In genomic region chr11:52314102-52314793, GRCm38 (mm10) we compare ENCODE assay signal across 8 mouse cellular contexts. TPM values are rescaled to one million over a fixed set of nuclear protein-coding genes. Genes with fewer than 3 reads are reported as not detected.
DNase-seq lines count a peak whose midpoint lies in the region; ATAC-seq and TF ChIP-seq lines count a peak whose summit lies in the region.

No protein-coding gene starts in this region.

- peak; percentile 69; the same call in 1 of the 2 replicates for ATAC-seq in kidney, postnatal 0 days (replicated peaks; ENCODE audit: low FRiP score, low read depth)
- no peak for ATAC-seq in megakaryocyte-erythroid progenitor cell, adult 5-6 weeks (replicated peaks; ENCODE audit: low FRiP score, low TSS enrichment, poor library complexity, severe bottlenecking)

- H3K4me2 ChIP-seq in kidney, postnatal 0 days (ENCODE audit: low read length) = peak overlapping the region; percentile 36

- intact Hi-C loops in left cerebral cortex, adult 2 months (cut with DNase I) = no loop called here
- intact Hi-C loops in left cerebral cortex, postnatal 10 days (cut with DNase I) = no loop called here

- H3K9me3 ChIP-seq in kidney, postnatal 0 days (replicated peaks; ENCODE audit: low read length) = no peaks in the 10 kb centered on the region

- TF ChIP-seq CTCF in left cerebral cortex, adult 2 months (IDR thresholded peaks at IDR 0.05) = peak; percentile 23
- TF ChIP-seq CTCF in cortical plate, adult 2 months (IDR thresholded peaks at IDR 0.05; ENCODE audit: extremely low read depth, insufficient read depth, low read length) = 0 out of 2 replicates have a peak, but pooled peaks have one; percentile 13
- TF ChIP-seq CTCF in kidney, postnatal 0 days (IDR thresholded peaks at IDR 0.05; ENCODE audit: low read depth) = peak; percentile 56
- TF ChIP-seq CTCF in spleen, adult 2 months (IDR thresholded peaks at IDR 0.05; ENCODE audit: extremely low read depth, insufficient read depth, insufficient read length, insufficient replicate concordance) = no peak

- H3K4me3 ChIP-seq in left cerebral cortex, adult 2 months = no peak overlapping the region
- no peak overlapping the region for H3K4me3 ChIP-seq in cortical plate, adult 2 months (ENCODE audit: insufficient read depth, low read length)
- no peak overlapping the region for H3K4me3 ChIP-seq in kidney, postnatal 0 days (replicated peaks; ENCODE audit: low read depth, low read length)
- H3K4me3 ChIP-seq in spleen, adult 2 months (ENCODE audit: extremely low read depth, insufficient read depth, insufficient read length) = no peak overlapping the region

- no peaks in the 10 kb centered on the region for H3K27me3 ChIP-seq in kidney, postnatal 0 days (ENCODE audit: insufficient read depth, low read length)
- no peaks in the 10 kb centered on the region for H3K27me3 ChIP-seq in spleen, adult 2 months (ENCODE audit: control insufficient read depth, insufficient read depth, low read length)

- 0 out of 2 replicates have a peak, but pooled peaks cover under 1% of the 10 kb centered on the region for H3K4me1 ChIP-seq in cortical plate, adult 2 months (ENCODE audit: control insufficient read depth, insufficient read depth, low read length)
- H3K4me1 ChIP-seq in kidney, postnatal 0 days (replicated peaks; ENCODE audit: insufficient read depth, low read length) = no peaks in the 10 kb centered on the region
- H3K4me1 ChIP-seq in spleen, adult 2 months (ENCODE audit: control insufficient read depth, insufficient read depth, insufficient read length) = peaks cover 7% of the 10 kb centered on the region

- no peaks in the 10 kb centered on the region for H3K36me3 ChIP-seq in kidney, postnatal 0 days (ENCODE audit: insufficient read depth, low read length)
- no peaks in the 10 kb centered on the region for H3K36me3 ChIP-seq in spleen, adult 2 months (ENCODE audit: control insufficient read depth, insufficient read depth, low read length)

- no peak for TF ChIP-seq POLR2A in cortical plate, adult 2 months (IDR thresholded peaks at IDR 0.05; ENCODE audit: extremely low read depth, insufficient read depth, low read length)
- TF ChIP-seq POLR2A in spleen, adult 2 months (IDR thresholded peaks at IDR 0.05; ENCODE audit: low read depth, low read length) = no peak

- DNase-seq in left cerebral cortex, adult 2 months (ENCODE audit: extremely low spot score in 1 of 2, low spot score in 2 of 2) = no peak
- no peak for DNase-seq in left cerebral cortex, postnatal 10 days (ENCODE audit: extremely low spot score in 1 of 2, low spot score in 2 of 2)
- peak; percentile 68 for DNase-seq in kidney, postnatal 0 days (ENCODE audit: low spot score)
- DNase-seq in spleen, adult 2 months (ENCODE audit: low read depth in 1 of 2, low spot score in 2 of 2) = peak; percentile 51 to 82
- no peak for DNase-seq in adrenal gland, adult 8-10 months
- DNase-seq in frontal cortex, adult 2 months (ENCODE audit: extremely low spot score in 1 of 2, low spot score in 1 of 2) = no peak

- no peak overlapping the region for H3K9ac ChIP-seq in kidney, postnatal 0 days (ENCODE audit: low read depth, low read length)

- H3K27ac ChIP-seq in left cerebral cortex, adult 2 months = no peak overlapping the region
- no peak overlapping the region for H3K27ac ChIP-seq in cortical plate, adult 2 months (ENCODE audit: insufficient read depth, low read length)
- H3K27ac ChIP-seq in kidney, postnatal 0 days = no peak overlapping the region
- H3K27ac ChIP-seq in spleen, adult 2 months (ENCODE audit: insufficient read depth, low read length) = 0 out of 2 replicates have a peak overlapping the region, but pooled peaks have one; percentile 69

- WGBS in kidney, postnatal 0 days = 14% methylated on average over 26 of the region's 26 CpGs
- 5% methylated on average over 26 of the region's 26 CpGs for WGBS in spleen, adult 2 months

RNA-seq across cellular contexts. Expression of gene Tcf7, which starts 31.4 kb away (rescaled TPM):
- 1 to 10 TPM; 3.8 to 5.0 TPM for total RNA-seq in left cerebral cortex, adult 2 months (2021)
- 1 to 10 TPM; 6.0 to 6.7 TPM for total RNA-seq in left cerebral cortex, postnatal 10 days (2021)
- 5.1 and 6.1 TPM in 2 replicates for polyA plus RNA-seq in cortical plate, adult 2 months (2012; rRNA removed)
- polyA plus RNA-seq in kidney, postnatal 0 days (2015; fragmentation: Nextera tagmentation; extraction: Ambion mirVana) = 14.6 and 16.0 TPM in 2 replicates
- 139 and 165 TPM in 2 replicates for polyA plus RNA-seq in spleen, adult 2 months (2012; rRNA removed)
- 10 to 100 TPM; 36.9 to 81.7 (median 55.2) TPM for total RNA-seq in adrenal gland, adult 8-10 months (2022)
- 12.1 and 19.1 TPM in 2 replicates for total RNA-seq in megakaryocyte-erythroid progenitor cell, adult 5-6 weeks (2014; fragmentation: Nextera tagmentation)
- total RNA-seq in megakaryocyte-erythroid progenitor cell, adult 5-6 weeks (2017) = 3.6 and 10.0 TPM in 2 replicates
- 8.5 and 9.1 TPM in 2 replicates for polyA plus RNA-seq in frontal cortex, adult 2 months (2012; rRNA removed)

RNA-seq across cellular contexts. Expression of gene Vdac1, which starts 46.4 kb away (rescaled TPM):
- 100 to 1,000 TPM; 518 to 557 TPM for total RNA-seq in left cerebral cortex, adult 2 months (2021)
- 100 to 1,000 TPM; 588 to 615 TPM for total RNA-seq in left cerebral cortex, postnatal 10 days (2021)
- polyA plus RNA-seq in cortical plate, adult 2 months (2012; rRNA removed) = 355 and 362 TPM in 2 replicates
- 355 and 398 TPM in 2 replicates for polyA plus RNA-seq in kidney, postnatal 0 days (2015; fragmentation: Nextera tagmentation; extraction: Ambion mirVana)
- 17.2 and 17.9 TPM in 2 replicates for polyA plus RNA-seq in spleen, adult 2 months (2012; rRNA removed)
- 100 to 1,000 TPM; 419 to 502 (median 469) TPM for total RNA-seq in adrenal gland, adult 8-10 months (2022)
- total RNA-seq in megakaryocyte-erythroid progenitor cell, adult 5-6 weeks (2014; fragmentation: Nextera tagmentation) = 192 and 199 TPM in 2 replicates
- 232 and 301 TPM in 2 replicates for total RNA-seq in megakaryocyte-erythroid progenitor cell, adult 5-6 weeks (2017)
- polyA plus RNA-seq in frontal cortex, adult 2 months (2012; rRNA removed) = 421 and 422 TPM in 2 replicates

Comparison
In these comparisons a context has a peak if more than half of its experiments do, and no peak if none do; other contexts are left out.
1. DNase-seq: peak in kidney, postnatal 0 days (single experiment) and spleen, adult 2 months (2 of 2); none in left cerebral cortex, adult 2 months (0 of 2), left cerebral cortex, postnatal 10 days (0 of 2), adrenal gland, adult 8-10 months (single experiment) and frontal cortex, adult 2 months (0 of 2).